Mouse (Mus musculus): ENCODE results near the gene Smad3.

DNA sequence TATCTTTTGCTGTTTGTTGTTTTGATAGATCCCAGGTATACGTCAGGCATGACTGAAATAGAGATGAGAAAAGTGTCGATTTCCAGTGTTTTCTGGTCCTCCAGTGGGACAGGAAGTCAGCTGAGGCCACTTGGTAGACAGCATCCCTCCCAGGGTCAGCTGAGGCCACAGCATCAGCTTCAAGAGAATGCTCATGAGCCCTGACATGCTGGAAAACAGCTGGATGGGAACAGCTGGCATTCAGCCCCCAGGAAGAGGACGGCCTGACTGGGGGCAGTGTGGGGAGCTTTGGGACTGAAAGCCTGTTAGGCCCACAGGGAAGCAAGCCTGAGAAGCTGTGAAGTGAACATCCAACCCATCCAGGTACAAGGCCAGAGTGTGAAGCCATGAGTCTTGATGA is 38.6 kb upstream of the Smad3 start:
- TF ChIP-seq POLR2A (IDR thresholded peaks at IDR 0.05; ENCODE audit: low read depth, low read length) (no peak), CTCF (IDR thresholded peaks at IDR 0.05; ENCODE audit: extremely low read depth, insufficient read length, insufficient replicate concordance, low read depth, low read length) (no peak)

All from small intestine, adult 2 months (tissue).